Mouse (Mus musculus): ENCODE measurements at regions not wholly inside any gene's neighbourhood (a gene's known extent, or its start where the extent isn't known, plus 50 kb on each side); places are given as distances from the start of the nearest gene placed in this dataset.

GRCm38 (mm10) chr15:36931460-36931859 lies 76.1 kb downstream of the Zfp706 start:
- no peaks in the 10 kb centered on the region for H3K9me3 ChIP-seq
- no peak overlapping the region for H3K4me3 ChIP-seq
- H3K4me1 ChIP-seq: peaks cover 6% of the 10 kb centered on the region
- DNase-seq (ENCODE audit: low spot score): no peak
- 89% methylated on average over 2 of the region's 2 CpGs for WGBS
- H3K27ac ChIP-seq: no peak overlapping the region
- H3K36me3 ChIP-seq: no peaks in the 10 kb centered on the region
- no peaks in the 10 kb centered on the region for H3K27me3 ChIP-seq (ENCODE audit: insufficient read depth, poor library complexity, severe bottlenecking)

GRCm38 (mm10) chr15:36930433-36930832 lies 77.1 kb downstream of the Zfp706 start:
- 89% methylated on average over 6 of the region's 6 CpGs for WGBS
- H3K36me3 ChIP-seq: no peaks in the 10 kb centered on the region
- H3K27me3 ChIP-seq (ENCODE audit: insufficient read depth, poor library complexity, severe bottlenecking): no peaks in the 10 kb centered on the region
- H3K9me3 ChIP-seq: no peaks in the 10 kb centered on the region
- H3K4me3 ChIP-seq: no peak overlapping the region
- no peak overlapping the region for H3K27ac ChIP-seq
- DNase-seq (ENCODE audit: low spot score): no peak
- H3K4me1 ChIP-seq: peaks cover 4% of the 10 kb centered on the region; the same call in 1 of the 2 replicates

- H3K27ac ChIP-seq: no peak overlapping the region
- H3K4me3 ChIP-seq: no peak overlapping the region
- no peaks in the 10 kb centered on the region for H3K27me3 ChIP-seq (ENCODE audit: insufficient read depth, poor library complexity, severe bottlenecking)
- no peaks in the 10 kb centered on the region for H3K9me3 ChIP-seq
- H3K36me3 ChIP-seq: no peaks in the 10 kb centered on the region
- DNase-seq (ENCODE audit: low spot score): no peak
- no peaks in the 10 kb centered on the region for H3K4me1 ChIP-seq
- WGBS: 74% methylated on average over 2 of the region's 2 CpGs
Observed at GRCm38 (mm10) chr15:36929786-36930185, 77.8 kb downstream of the Zfp706 start.

- no peak overlapping the region for H3K4me3 ChIP-seq
- H3K9me3 ChIP-seq: no peaks in the 10 kb centered on the region
- WGBS: 82% methylated on average over 3 of the region's 3 CpGs
- no peaks in the 10 kb centered on the region for H3K36me3 ChIP-seq
- peaks cover 4% of the 10 kb centered on the region for H3K4me1 ChIP-seq
- DNase-seq (ENCODE audit: low spot score): no peak
- H3K27me3 ChIP-seq (ENCODE audit: insufficient read depth, poor library complexity, severe bottlenecking): no peaks in the 10 kb centered on the region
- no peak overlapping the region for H3K27ac ChIP-seq
Observed at GRCm38 (mm10) chr15:36929088-36929487, 78.5 kb downstream of the Zfp706 start.

GRCm38 (mm10) chr15:36928678-36929077 lies 78.9 kb downstream of the Zfp706 start:
- Histone ChIP-seq H3K4me1 (peaks cover 8% of the 10 kb centered on the region), H3K4me3 (no peak overlapping the region), H3K27ac (no peak overlapping the region), H3K36me3 (no peaks in the 10 kb centered on the region), H3K9me3 (no peaks in the 10 kb centered on the region), H3K27me3 (ENCODE audit: insufficient read depth, poor library complexity, severe bottlenecking) (no peaks in the 10 kb centered on the region)
- WGBS: 93% methylated on average over 4 of the region's 4 CpGs
- no peak for DNase-seq (ENCODE audit: low spot score)

- Histone ChIP-seq H3K4me1 (peaks cover 9% of the 10 kb centered on the region), H3K27ac (no peak overlapping the region), H3K36me3 (no peaks in the 10 kb centered on the region), H3K27me3 (ENCODE audit: insufficient read depth, poor library complexity, severe bottlenecking) (no peaks in the 10 kb centered on the region), H3K4me3 (no peak overlapping the region), H3K9me3 (no peaks in the 10 kb centered on the region)
- DNase-seq (ENCODE audit: low spot score): no peak
- WGBS: 79% methylated on average over 5 of the region's 5 CpGs
Observed at GRCm38 (mm10) chr15:36927436-36927835, 80.1 kb downstream of the Zfp706 start.

GRCm38 (mm10) chr15:36924171-36924570 lies 83.4 kb downstream of the Zfp706 start:
- H3K4me3 ChIP-seq: no peak overlapping the region
- H3K4me1 ChIP-seq: peaks cover 9% of the 10 kb centered on the region
- H3K27me3 ChIP-seq (ENCODE audit: insufficient read depth, poor library complexity, severe bottlenecking): no peaks in the 10 kb centered on the region
- H3K27ac ChIP-seq: peak overlapping the region; percentile 48
- no peaks in the 10 kb centered on the region for H3K9me3 ChIP-seq
- no peaks in the 10 kb centered on the region for H3K36me3 ChIP-seq
- no peak for DNase-seq (ENCODE audit: low spot score)
- WGBS: 54% methylated on average over 6 of the region's 6 CpGs

GRCm38 (mm10) chr15:36921384-36921783 lies 86.2 kb downstream of the Zfp706 start:
- Histone ChIP-seq H3K27me3 (ENCODE audit: insufficient read depth, poor library complexity, severe bottlenecking) (no peaks in the 10 kb centered on the region), H3K9me3 (no peaks in the 10 kb centered on the region), H3K4me3 (no peak overlapping the region), H3K36me3 (no peaks in the 10 kb centered on the region), H3K27ac (no peak overlapping the region), H3K4me1 (peaks cover 32% of the 10 kb centered on the region)
- DNase-seq (ENCODE audit: low spot score): no peak
- WGBS: 28% methylated on average over 3 of the region's 3 CpGs

GRCm38 (mm10) chr15:36920886-36921285 lies 86.7 kb downstream of the Zfp706 start:
- Histone ChIP-seq H3K4me3 (no peak overlapping the region), H3K4me1 (peaks cover 32% of the 10 kb centered on the region), H3K36me3 (no peaks in the 10 kb centered on the region), H3K27ac (no peak overlapping the region), H3K9me3 (no peaks in the 10 kb centered on the region), H3K27me3 (ENCODE audit: insufficient read depth, poor library complexity, severe bottlenecking) (no peaks in the 10 kb centered on the region)
- DNase-seq (ENCODE audit: low spot score): no peak

- H3K36me3 ChIP-seq: no peaks in the 10 kb centered on the region
- H3K27ac ChIP-seq: no peak overlapping the region
- 78% methylated on average over 5 of the region's 5 CpGs for WGBS
- H3K27me3 ChIP-seq (ENCODE audit: insufficient read depth, poor library complexity, severe bottlenecking): no peaks in the 10 kb centered on the region
- no peaks in the 10 kb centered on the region for H3K9me3 ChIP-seq
- no peak overlapping the region for H3K4me3 ChIP-seq
- peaks cover 32% of the 10 kb centered on the region for H3K4me1 ChIP-seq
- no peak for DNase-seq (ENCODE audit: low spot score)
Observed at GRCm38 (mm10) chr15:36919704-36920103, 87.9 kb downstream of the Zfp706 start.

- WGBS: 90% methylated on average over 4 of the region's 4 CpGs
- Histone ChIP-seq H3K4me1 (peaks cover 29% of the 10 kb centered on the region), H3K36me3 (no peaks in the 10 kb centered on the region), H3K27me3 (ENCODE audit: insufficient read depth, poor library complexity, severe bottlenecking) (no peaks in the 10 kb centered on the region), H3K4me3 (no peak overlapping the region), H3K27ac (0 out of 2 replicates have a peak overlapping the region, but pooled peaks have one; percentile 23), H3K9me3 (no peaks in the 10 kb centered on the region)
- DNase-seq (ENCODE audit: low spot score): no peak
Observed at GRCm38 (mm10) chr15:36919209-36919608, 88.4 kb downstream of the Zfp706 start.

GRCm38 (mm10) chr15:36916998-36917397 lies 90.6 kb downstream of the Zfp706 start:
- no peaks in the 10 kb centered on the region for H3K27me3 ChIP-seq (ENCODE audit: insufficient read depth, poor library complexity, severe bottlenecking)
- no peaks in the 10 kb centered on the region for H3K9me3 ChIP-seq
- H3K4me3 ChIP-seq: no peak overlapping the region
- peaks cover 23% of the 10 kb centered on the region for H3K4me1 ChIP-seq
- no peaks in the 10 kb centered on the region for H3K36me3 ChIP-seq
- H3K27ac ChIP-seq: no peak overlapping the region
- DNase-seq (ENCODE audit: low spot score): no peak
- 52% methylated on average over 4 of the region's 4 CpGs for WGBS

- no peaks in the 10 kb centered on the region for H3K9me3 ChIP-seq
- H3K27me3 ChIP-seq (ENCODE audit: insufficient read depth, poor library complexity, severe bottlenecking): no peaks in the 10 kb centered on the region
- peaks cover 35% of the 10 kb centered on the region for H3K4me1 ChIP-seq
- no peaks in the 10 kb centered on the region for H3K36me3 ChIP-seq
- DNase-seq (ENCODE audit: low spot score): no peak
- H3K4me3 ChIP-seq: no peak overlapping the region
- 80% methylated on average over 11 of the region's 11 CpGs for WGBS
- H3K27ac ChIP-seq: no peak overlapping the region
Observed at GRCm38 (mm10) chr15:36914239-36915100, 93.1 kb downstream of the Zfp706 start.

GRCm38 (mm10) chr15:36913308-36913707 lies 94.3 kb downstream of the Zfp706 start:
- WGBS: 85% methylated on average over 7 of the region's 7 CpGs
- no peaks in the 10 kb centered on the region for H3K9me3 ChIP-seq
- peaks cover 28% of the 10 kb centered on the region for H3K4me1 ChIP-seq
- no peaks in the 10 kb centered on the region for H3K36me3 ChIP-seq
- H3K27ac ChIP-seq: no peak overlapping the region
- no peaks in the 10 kb centered on the region for H3K27me3 ChIP-seq (ENCODE audit: insufficient read depth, poor library complexity, severe bottlenecking)
- no peak overlapping the region for H3K4me3 ChIP-seq
- no peak for DNase-seq (ENCODE audit: low spot score)
